Mouse (Mus musculus) fibroblast of lung, adult 2 months (primary cell): ENCODE measurements at regions not wholly inside any gene's neighbourhood (a gene's known extent, or its start where the extent isn't known, plus 50 kb on each side); places are given as distances from the start of the nearest gene placed in this dataset.

Source experiments
- DNase-seq: peaks from one replicate; pipeline ENCODE4 v3.0.0-alpha.2; 2011; ENCODE audit warnings: low read depth

- DNase-seq = no peak
Measured at GRCm38 (mm10) chr15:85660528-85661392, 74.0 kb upstream of the Ppara start.

DNA sequence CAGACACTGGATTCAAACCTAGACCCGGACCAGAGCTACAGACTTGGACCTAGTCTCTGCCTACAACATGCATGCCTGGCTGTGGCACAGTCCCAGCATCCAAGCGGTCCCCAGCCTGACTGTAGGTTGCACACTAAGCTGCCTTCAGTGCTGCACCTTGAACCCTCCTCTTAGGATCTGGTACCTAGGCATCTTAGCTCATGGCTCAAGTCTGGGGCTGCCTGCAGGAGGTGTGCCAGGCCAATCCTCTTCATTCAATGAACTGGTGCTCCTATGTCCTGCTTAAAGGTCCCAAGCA lies 73.4 kb upstream of the Ppara start:
- DNase-seq = no peak

- DNase-seq = no peak
Measured at GRCm38 (mm10) chr15:85661771-85662170, 73.0 kb upstream of the Ppara start.

DNA sequence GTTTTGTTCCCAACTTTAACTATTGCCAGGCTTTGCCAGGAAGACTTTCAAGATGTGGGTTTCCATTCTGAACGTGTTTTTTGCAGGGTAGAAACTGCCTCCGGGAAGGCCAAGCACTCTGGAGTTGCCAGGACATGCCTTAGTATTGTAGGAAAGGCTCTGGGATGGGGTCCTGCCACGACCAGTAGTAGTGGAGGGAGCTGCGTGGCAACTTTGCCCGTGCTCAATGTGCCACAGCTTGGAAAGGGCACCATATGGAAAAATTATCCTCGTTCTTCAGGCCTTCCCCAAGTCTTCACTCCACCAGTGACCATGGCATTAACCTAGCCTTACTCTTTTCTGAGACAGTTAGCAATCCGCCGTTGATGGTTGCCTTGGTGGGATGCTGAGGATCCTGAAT lies 72.5 kb upstream of the Ppara start:
- no peak for DNase-seq

DNA sequence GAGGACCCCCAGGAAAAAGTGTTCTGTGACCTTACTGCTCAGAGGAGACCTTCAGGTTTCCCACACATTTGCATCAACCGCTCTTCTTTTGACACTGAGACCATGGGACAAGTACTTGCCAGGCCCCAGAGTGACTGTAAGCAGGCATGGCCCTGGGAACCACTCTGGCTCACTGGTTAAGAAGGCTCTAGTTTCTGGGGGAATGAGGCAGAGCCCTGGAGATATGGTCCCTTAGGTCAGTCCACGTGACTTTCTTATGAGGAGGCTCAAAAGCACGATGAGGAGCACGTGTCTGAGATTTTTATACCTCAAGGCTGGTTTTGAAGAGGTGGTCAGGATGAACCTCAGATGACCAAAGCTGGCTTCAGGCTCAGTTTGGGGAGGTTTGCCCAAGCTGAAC lies 72.1 kb upstream of the Ppara start:
- peak; percentile 9 for DNase-seq

DNA sequence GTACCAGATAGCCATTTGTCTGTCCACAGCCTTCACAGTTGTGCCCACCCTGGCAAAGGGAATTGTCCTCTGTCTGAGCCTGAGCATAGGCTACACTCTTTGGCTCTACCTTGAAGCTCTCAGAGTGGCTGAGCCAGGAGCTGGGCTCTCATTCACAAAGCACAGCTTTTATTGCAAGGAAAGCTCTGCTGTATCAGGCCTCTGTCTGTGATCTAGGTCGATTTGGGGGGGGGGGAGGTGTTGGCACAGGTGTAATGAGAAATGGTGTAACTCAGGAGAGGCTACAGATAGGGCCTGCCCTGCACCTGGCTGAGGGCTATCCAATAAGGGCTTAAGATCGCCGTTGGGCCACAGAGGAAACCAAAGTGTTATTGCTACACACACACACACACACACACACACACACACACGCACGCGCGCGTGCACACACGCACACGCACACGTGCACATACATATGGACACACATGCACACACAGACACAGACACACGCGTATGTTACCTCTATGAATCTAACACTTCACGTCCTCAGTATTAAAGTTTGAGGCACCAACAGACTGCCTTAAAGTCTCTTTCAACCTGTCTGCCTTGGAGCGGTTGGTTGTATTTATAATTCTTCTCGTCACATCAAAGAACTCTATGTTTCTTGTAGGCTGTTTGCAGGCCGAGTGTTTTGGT lies 70.9 kb upstream of the Ppara start:
- DNase-seq = peak; percentile 14

DNA sequence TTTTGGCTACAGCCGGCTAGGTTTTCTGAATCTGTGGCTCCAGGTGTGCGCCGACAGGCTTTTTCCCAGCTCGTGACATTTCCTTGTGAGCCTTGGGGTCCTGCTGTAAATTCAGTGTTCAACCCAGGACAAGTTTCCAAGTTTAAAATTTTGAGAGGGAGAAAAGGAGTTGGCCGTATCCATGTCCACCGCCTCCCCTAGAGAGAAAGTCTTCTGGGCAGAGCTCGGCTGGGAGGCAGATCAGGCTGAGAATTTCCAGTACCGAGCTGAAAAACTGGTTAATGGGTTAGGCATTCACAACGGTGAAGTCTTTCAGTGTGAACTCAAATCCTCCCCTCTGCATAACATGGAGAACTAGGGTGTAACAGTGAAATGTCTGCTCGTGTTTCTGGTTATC lies 70.4 kb upstream of the Ppara start:
- DNase-seq = no peak

GRCm38 (mm10) chr15:85665181-85665821 lies 69.5 kb upstream of the Ppara start:
- DNase-seq = no peak

DNA sequence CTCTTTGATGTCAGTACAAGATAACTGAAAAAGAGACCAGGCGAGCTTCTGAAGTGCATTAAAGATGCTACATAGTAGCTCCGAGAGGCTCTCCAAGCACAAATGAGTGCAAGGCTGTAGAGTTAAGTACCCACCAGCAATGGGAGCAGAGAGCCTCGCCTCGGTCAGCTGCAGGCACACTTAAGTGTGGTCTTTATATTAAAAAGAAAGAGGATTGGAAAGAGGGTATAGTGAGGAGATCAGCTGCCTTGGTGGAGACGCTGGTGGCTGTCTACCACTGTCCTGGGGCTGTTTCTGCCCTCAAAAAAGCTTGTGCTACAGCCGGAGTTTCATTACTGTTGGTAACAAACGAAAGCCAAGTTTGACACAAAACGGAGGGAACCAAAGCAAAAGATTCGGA lies 68.3 kb upstream of the Ppara start:
- DNase-seq = no peak

GRCm38 (mm10) chr15:85667381-85667791 lies 67.4 kb upstream of the Ppara start:
- DNase-seq = no peak

- DNase-seq = no peak
Measured at GRCm38 (mm10) chr15:85667906-85668590, 66.7 kb upstream of the Ppara start.

DNA sequence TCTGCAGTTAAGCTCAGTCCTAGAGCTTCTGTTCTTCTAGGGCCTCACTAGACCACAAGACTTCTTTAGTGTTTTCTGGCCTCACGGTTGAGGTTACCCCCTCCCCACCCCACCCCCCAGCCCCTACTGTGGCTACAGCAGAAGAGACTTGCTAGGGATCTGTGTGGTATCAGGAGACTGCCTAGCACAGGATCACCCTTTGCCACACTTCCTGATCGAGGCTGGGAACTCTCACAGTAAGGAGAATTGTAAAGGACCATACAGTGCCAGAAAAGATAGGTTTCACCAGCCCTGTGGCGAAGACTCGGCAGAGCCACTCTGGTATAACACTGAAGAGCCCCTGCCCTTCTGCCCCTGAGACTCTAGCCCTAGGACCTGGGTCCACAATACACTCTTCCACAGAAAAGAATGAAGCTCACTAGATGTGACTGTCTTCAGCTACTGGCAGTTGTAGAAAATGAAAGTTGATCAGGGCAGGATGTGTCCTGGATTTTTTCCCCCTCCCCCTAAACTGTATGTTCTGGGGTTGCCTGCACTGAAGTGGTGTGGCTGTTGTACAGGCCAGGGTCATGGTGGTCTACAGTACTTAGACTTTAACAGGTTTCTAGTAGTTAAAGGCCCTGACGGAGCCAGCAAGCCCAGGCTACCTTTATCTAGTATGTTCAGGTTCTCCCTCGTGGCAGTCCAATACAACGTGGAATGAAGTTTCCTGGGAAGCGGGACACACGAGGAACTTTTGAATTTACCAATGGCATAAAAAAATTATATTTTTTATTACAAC lies 65.7 kb upstream of the Ppara start:
- DNase-seq = no peak

- peak; percentile 98 for DNase-seq
Measured at GRCm38 (mm10) chr15:85669652-85670175, 65.1 kb upstream of the Ppara start.

DNA sequence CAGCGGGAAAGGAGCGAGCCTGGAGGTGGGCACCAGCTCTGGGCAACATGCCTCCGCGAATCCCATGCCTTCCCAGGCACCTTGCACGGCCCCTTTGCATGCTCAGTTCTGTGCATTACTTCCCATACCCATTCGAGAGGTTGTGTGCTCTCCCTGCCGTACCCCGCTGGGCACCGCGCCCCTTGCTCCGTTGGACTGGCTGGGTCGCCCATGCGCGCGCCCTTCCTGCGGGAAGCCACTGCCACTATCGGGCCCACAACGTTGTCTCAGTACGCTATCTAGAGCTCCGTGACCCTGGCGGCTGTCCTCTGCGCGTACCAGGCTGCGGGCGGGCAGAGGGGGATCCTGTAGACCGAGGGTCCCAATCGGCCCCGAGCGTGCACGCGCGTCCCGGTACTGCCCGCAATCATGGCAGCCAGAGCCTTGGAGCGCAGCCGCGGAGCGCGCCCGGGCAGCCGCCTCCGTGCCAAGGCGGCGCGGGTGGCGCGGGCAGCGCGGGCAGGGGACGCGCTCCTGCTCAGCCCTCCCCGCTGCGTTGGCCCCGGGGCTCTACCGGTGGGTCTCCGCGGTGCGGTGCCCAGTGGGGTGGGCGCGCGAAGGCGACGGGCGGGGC lies 64.5 kb upstream of the Ppara start:
- DNase-seq = no peak

DNA sequence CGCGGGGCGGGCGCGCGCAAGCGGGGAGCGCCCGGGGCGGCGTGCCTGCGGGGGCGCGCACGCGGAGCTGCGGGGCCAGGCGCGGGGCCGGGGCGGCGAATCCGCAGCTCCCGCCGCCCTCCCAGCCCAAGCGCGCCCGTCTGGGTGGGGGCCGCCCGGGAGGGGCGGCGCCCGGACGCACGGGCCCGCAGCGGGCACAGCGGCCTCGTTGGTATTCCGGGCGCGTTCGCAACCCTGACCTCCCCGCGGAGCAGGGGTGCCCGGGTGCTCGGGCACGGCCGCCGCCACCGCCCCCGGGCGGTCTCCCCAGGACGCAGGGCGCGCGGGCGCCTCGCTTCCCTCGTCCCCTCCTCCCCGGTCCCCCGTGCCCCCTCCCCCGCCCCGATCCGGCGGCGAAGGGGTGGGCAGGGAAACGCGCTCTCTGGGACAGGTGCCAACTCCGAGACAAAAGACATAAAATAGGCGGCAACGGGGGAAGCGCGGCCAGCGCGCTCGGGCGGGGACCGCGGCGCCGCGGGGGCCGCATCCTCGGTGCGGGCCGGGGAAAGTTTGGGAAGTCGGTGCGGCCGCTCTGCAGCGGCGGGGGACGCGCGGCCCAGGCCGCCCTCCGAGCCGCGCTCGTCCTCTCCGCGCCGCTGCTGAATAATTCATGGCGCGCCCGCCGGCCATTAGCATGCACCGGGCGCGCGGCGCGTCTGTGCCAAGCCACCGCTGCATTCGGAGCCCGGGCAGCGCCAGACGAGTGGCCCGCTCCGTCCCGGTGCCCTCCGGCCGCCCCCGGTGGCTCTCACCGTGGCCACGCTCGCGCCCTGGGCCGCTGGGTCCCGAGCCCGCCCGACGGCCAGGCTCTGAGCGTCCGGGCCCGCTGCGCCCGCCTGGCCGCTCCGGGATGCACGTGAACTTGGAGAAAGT lies 63.7 kb upstream of the Ppara start:
- DNase-seq = no peak

GRCm38 (mm10) chr15:85671701-85672191 lies 63.0 kb upstream of the Ppara start:
- DNase-seq = no peak

DNA sequence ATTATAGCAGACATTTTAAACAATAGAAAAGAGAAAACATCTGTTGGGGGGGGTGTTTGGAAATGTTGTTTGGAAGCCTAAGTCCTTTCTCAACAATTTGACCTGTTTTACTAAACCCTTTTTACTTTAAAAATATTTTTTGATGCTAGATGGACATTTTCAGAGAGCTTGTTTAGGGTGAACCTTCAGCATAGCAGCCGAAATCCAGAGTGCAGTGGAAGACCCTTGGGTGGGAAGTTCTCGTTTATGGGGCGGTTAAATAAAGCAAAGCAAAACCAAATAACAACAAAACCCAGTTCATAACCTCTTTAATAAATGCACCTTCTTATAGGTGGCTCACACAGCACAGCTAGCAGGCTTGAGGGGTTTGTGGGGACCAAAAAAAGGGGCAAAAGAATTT lies 62.4 kb upstream of the Ppara start:
- no peak for DNase-seq

DNA sequence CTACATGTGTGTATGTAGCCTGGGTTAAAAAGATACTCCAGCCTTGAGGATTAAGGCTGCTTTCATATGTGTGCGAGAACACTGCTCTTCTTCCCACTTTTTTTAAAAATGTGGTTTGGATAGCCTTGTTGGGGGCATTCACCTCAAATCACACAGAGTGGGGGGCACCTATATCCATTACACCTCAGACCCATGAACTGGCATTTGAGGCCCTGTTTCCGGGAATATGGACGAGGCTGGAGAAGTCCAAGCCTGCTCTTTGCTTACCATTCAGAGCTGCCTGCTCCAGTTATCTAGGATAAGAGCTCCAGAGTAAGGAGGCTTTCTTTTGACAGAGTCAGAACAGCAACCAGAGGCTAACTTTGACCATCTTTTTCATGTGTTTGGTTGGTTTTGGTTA lies 61.9 kb upstream of the Ppara start:
- DNase-seq = no peak

GRCm38 (mm10) chr15:85673506-85673905 lies 61.3 kb upstream of the Ppara start:
- no peak for DNase-seq
